Mouse (Mus musculus): ENCODE results near the gene 2010111I01Rik.

- TF ChIP-seq CTCF (IDR thresholded peaks at IDR 0.05; ENCODE audit: extremely low read depth, insufficient read depth, insufficient read length, insufficient replicate concordance) (no peak), POLR2A (IDR thresholded peaks at IDR 0.05; ENCODE audit: low read depth, low read length) (no peak)
Measured at GRCm38 (mm10) chr13:63176131-63176530, 211.4 kb downstream of the 2010111I01Rik start.
